Mouse (Mus musculus) E14TG2a.4 (cell line): Measurements from ENCODE around the gene Gm5134.

Experiments
- CTCF ChIP-seq: conservative IDR thresholded peaks from 2 replicates; pipeline ENCODE4 v1.5.1; 2014; ENCODE audit warnings: low read length
- NANOG ChIP-seq: IDR thresholded peaks from 2 replicates; pipeline ENCODE4 v1.6.1; 2014; ENCODE audit warnings: borderline replicate concordance, low read length, mixed read lengths

GRCm38 (mm10) chr10:76033119-76033455, 78.8 kb downstream of the Gm5134 start:
- no peak for TF ChIP-seq CTCF
- no peak for TF ChIP-seq NANOG
